Comparison of ENCODE assay signal across 24 mouse cellular contexts in genomic region chr19:6860706-6861105, GRCm38 (mm10). TPM values are rescaled to one million over a fixed set of nuclear protein-coding genes. Genes with fewer than 3 reads are reported as not detected.
A peak's percentile ranks its signal among the peaks of the same experiment; 100 is the strongest.
DNase-seq lines count a peak whose midpoint lies in the region; ATAC-seq and TF ChIP-seq lines count a peak whose summit lies in the region.
"Had no signal": no experiment of that assay in that cellular context is flagged by ENCODE, and none has a peak within 500 bp of the region (broad histone marks: within the 10 kb centered on the region; RNA-seq: fewer than 3 reads in every experiment).

No protein-coding gene starts in this region.

- no peak overlapping the region for H3K9ac ChIP-seq in intestine, embryonic 16.5 days (ENCODE audit: low read depth, low read length)
- H3K9ac ChIP-seq in midbrain, embryonic 11.5 days (ENCODE audit: low read length), result no peak overlapping the region
- H3K9ac ChIP-seq: embryonic facial prominence, embryonic 15.5 days; hindbrain, embryonic 15.5 days had no signal

- peak; percentile 77 for DNase-seq in heart, adult 11 months
- no peak for DNase-seq in heart, adult 18-20 months
- DNase-seq in A20 (ENCODE audit: low read depth, low spot score), result peak; percentile 87
- DNase-seq in ovary, postnatal 14 days (ENCODE audit: low spot score), result no peak
- no peak for DNase-seq in midbrain, embryonic 11.5 days (ENCODE audit: low spot score, missing footprints)
- DNase-seq in right cerebral cortex, postnatal 14 days, result no peak
- DNase-seq: adrenal gland, adult 2 months; cerebellum, adult 11 months; cerebellum, postnatal 14 days; embryo, embryonic 11 days; gastrocnemius, postnatal 10 days; heart, postnatal 14 days; kidney, adult 8-10 months; layer of hippocampus, postnatal 36 days; midbrain, embryonic 14.5 days; right cerebral cortex, adult 18-20 months; thymus, adult 18-20 months had no signal

- peak; percentile 8; the same call in 1 of the 2 replicates for TF ChIP-seq CTCF in small intestine, adult 2 months (IDR thresholded peaks at IDR 0.05; ENCODE audit: extremely low read depth, insufficient read length, insufficient replicate concordance, low read depth, low read length)

- no peak overlapping the region for H3K4me2 ChIP-seq in intestine, embryonic 16.5 days (ENCODE audit: low read depth, low read length)
- H3K4me2 ChIP-seq in midbrain, embryonic 11.5 days, result no peak overlapping the region
- H3K4me2 ChIP-seq: embryonic facial prominence, embryonic 15.5 days; hindbrain, embryonic 15.5 days had no signal

- 64% methylated on average over 6 of the region's 6 CpGs for WGBS in intestine, embryonic 16.5 days
- 34% methylated on average over 6 of the region's 6 CpGs for WGBS in small intestine, adult 2 months
- 85% methylated on average over 6 of the region's 6 CpGs for WGBS in midbrain, embryonic 11.5 days

- H3K9me3 ChIP-seq in intestine, embryonic 16.5 days (ENCODE audit: control insufficient read depth, low read length), result no peaks in the 10 kb centered on the region
- H3K9me3 ChIP-seq in midbrain, embryonic 11.5 days (ENCODE audit: control insufficient read depth, low read length), result no peaks in the 10 kb centered on the region
- H3K9me3 ChIP-seq: embryonic facial prominence, embryonic 15.5 days; forebrain, embryonic 10.5 days; heart, embryonic 10.5 days; hindbrain, embryonic 15.5 days had no signal

- no peak overlapping the region for H3K27ac ChIP-seq in intestine, embryonic 16.5 days (ENCODE audit: low read length)
- peak overlapping the region; percentile 2; the same call in 1 of the 2 replicates for H3K27ac ChIP-seq in small intestine, adult 2 months (ENCODE audit: insufficient read depth, low read depth, low read length)
- H3K27ac ChIP-seq in midbrain, embryonic 11.5 days (ENCODE audit: low read depth, low read length), result no peak overlapping the region
- H3K27ac ChIP-seq: embryonic facial prominence, embryonic 15.5 days; forebrain, embryonic 10.5 days; heart, embryonic 10.5 days; hindbrain, embryonic 15.5 days; macrophage had no signal

- H3K4me1 ChIP-seq in intestine, embryonic 16.5 days (ENCODE audit: control insufficient read depth, insufficient read depth, low read length), result peaks cover 3% of the 10 kb centered on the region
- H3K4me1 ChIP-seq in small intestine, adult 2 months (ENCODE audit: control insufficient read depth, insufficient read depth, insufficient read length, low read length), result peaks cover 16% of the 10 kb centered on the region
- H3K4me1 ChIP-seq in midbrain, embryonic 11.5 days (ENCODE audit: control insufficient read depth, insufficient read depth, low read length), result peaks cover 2% of the 10 kb centered on the region; the same call in 1 of the 2 replicates

- no peaks in the 10 kb centered on the region for H3K36me3 ChIP-seq in intestine, embryonic 16.5 days (ENCODE audit: control insufficient read depth, insufficient read depth, low read length)
- H3K36me3 ChIP-seq in small intestine, adult 2 months (ENCODE audit: control insufficient read depth, insufficient read depth, low read length), result no peaks in the 10 kb centered on the region
- no peaks in the 10 kb centered on the region for H3K36me3 ChIP-seq in midbrain, embryonic 11.5 days (ENCODE audit: control insufficient read depth, insufficient read depth, low read length)
- H3K36me3 ChIP-seq: embryonic facial prominence, embryonic 15.5 days; forebrain, embryonic 10.5 days; heart, embryonic 10.5 days; hindbrain, embryonic 15.5 days had no signal

- no peak for TF ChIP-seq POLR2A in small intestine, adult 2 months (IDR thresholded peaks at IDR 0.05; ENCODE audit: low read depth, low read length)

- H3K4me3 ChIP-seq in intestine, embryonic 16.5 days (ENCODE audit: low read length), result no peak overlapping the region
- H3K4me3 ChIP-seq in small intestine, adult 2 months (ENCODE audit: low read depth, low read length), result no peak overlapping the region
- H3K4me3 ChIP-seq in midbrain, embryonic 11.5 days (ENCODE audit: low read depth, low read length), result no peak overlapping the region
- H3K4me3 ChIP-seq: embryonic facial prominence, embryonic 15.5 days; forebrain, embryonic 10.5 days; heart, embryonic 10.5 days; hindbrain, embryonic 15.5 days had no signal

- no peaks in the 10 kb centered on the region for H3K27me3 ChIP-seq in intestine, embryonic 16.5 days (replicated peaks; ENCODE audit: control insufficient read depth, insufficient read depth, low read length)
- H3K27me3 ChIP-seq in small intestine, adult 2 months (ENCODE audit: control insufficient read depth, insufficient read depth, low read length), result no peaks in the 10 kb centered on the region
- H3K27me3 ChIP-seq in midbrain, embryonic 11.5 days (ENCODE audit: control insufficient read depth, insufficient read depth, low read length), result 0 out of 2 replicates have a peak, but pooled peaks cover under 1% of the 10 kb centered on the region
- H3K27me3 ChIP-seq: hindbrain, embryonic 15.5 days had no signal

- peak; percentile 86 for ATAC-seq in intestine, embryonic 16.5 days
- no peak for ATAC-seq in midbrain, embryonic 11.5 days (ENCODE audit: low FRiP score)

RNA-seq across cellular contexts. Expression of gene Ccdc88b, which starts 2.7 kb away (rescaled TPM):
- 1 to 10 TPM in 1 of 2 experiments, under 1 TPM in 1; 0.79 to 2.2 TPM for total RNA-seq in heart, adult 18-20 months (2021)
- polyA plus RNA-seq in intestine, embryonic 16.5 days (2015; fragmentation: Nextera tagmentation; extraction: Ambion mirVana), result 1.1 and 1.3 TPM in 2 replicates
- polyA plus RNA-seq in small intestine, adult 2 months (2012; rRNA removed), result 17.9 and 34.6 TPM in 2 replicates
- polyA plus RNA-seq in midbrain, embryonic 11.5 days (2014; fragmentation: Nextera tagmentation; extraction: Ambion mirVana), result 0.26 and 0.58 TPM in 2 replicates

RNA-seq across cellular contexts. Expression of gene Rps6ka4, which starts 20.3 kb away (rescaled TPM):
- 10 to 100 TPM; 17.0 to 17.3 TPM for total RNA-seq in heart, adult 18-20 months (2021)
- 20.5 and 20.7 TPM in 2 replicates for polyA plus RNA-seq in intestine, embryonic 16.5 days (2015; fragmentation: Nextera tagmentation; extraction: Ambion mirVana)
- 32.5 and 55.4 TPM in 2 replicates for polyA plus RNA-seq in small intestine, adult 2 months (2012; rRNA removed)
- polyA plus RNA-seq in midbrain, embryonic 11.5 days (2014; fragmentation: Nextera tagmentation; extraction: Ambion mirVana), result 4.8 and 5.1 TPM in 2 replicates

RNA-seq across cellular contexts. Expression of gene Trmt112, which starts 48.8 kb away (rescaled TPM):
- total RNA-seq in heart, adult 18-20 months (2021), result 10 to 100 TPM; 37.7 to 39.3 TPM
- polyA plus RNA-seq in intestine, embryonic 16.5 days (2015; fragmentation: Nextera tagmentation; extraction: Ambion mirVana), result 97.6 and 111 TPM in 2 replicates
- polyA plus RNA-seq in small intestine, adult 2 months (2012; rRNA removed), result 29.0 and 52.3 TPM in 2 replicates
- 147 and 151 TPM in 2 replicates for polyA plus RNA-seq in midbrain, embryonic 11.5 days (2014; fragmentation: Nextera tagmentation; extraction: Ambion mirVana)

RNA-seq across cellular contexts. Expression of gene Prdx5, which starts 49.2 kb away (rescaled TPM):
- 100 to 1,000 TPM; 763 to 838 TPM for total RNA-seq in heart, adult 18-20 months (2021)
- polyA plus RNA-seq in intestine, embryonic 16.5 days (2015; fragmentation: Nextera tagmentation; extraction: Ambion mirVana), result 234 and 241 TPM in 2 replicates
- polyA plus RNA-seq in small intestine, adult 2 months (2012; rRNA removed), result 94.6 and 180 TPM in 2 replicates
- polyA plus RNA-seq in midbrain, embryonic 11.5 days (2014; fragmentation: Nextera tagmentation; extraction: Ambion mirVana), result 123 and 127 TPM in 2 replicates

Comparison
In these comparisons a context has a peak if more than half of its experiments do, and no peak if none do; other contexts are left out.
1. DNase-seq: peak in heart, adult 11 months (single experiment) and A20 (single experiment); none in heart, adult 18-20 months (0 of 2), ovary, postnatal 14 days (single experiment), midbrain, embryonic 11.5 days (single experiment) and right cerebral cortex, postnatal 14 days (single experiment).